Mouse (Mus musculus): ENCODE results near the gene E130308A19Rik. TPM values are rescaled to one million over a fixed set of nuclear protein-coding genes. Genes with fewer than 3 reads are reported as not detected.

The E130308A19Rik gene
- polyA plus RNA-seq, 1 experiment from 2014 or later: 24.1 TPM

DNA sequence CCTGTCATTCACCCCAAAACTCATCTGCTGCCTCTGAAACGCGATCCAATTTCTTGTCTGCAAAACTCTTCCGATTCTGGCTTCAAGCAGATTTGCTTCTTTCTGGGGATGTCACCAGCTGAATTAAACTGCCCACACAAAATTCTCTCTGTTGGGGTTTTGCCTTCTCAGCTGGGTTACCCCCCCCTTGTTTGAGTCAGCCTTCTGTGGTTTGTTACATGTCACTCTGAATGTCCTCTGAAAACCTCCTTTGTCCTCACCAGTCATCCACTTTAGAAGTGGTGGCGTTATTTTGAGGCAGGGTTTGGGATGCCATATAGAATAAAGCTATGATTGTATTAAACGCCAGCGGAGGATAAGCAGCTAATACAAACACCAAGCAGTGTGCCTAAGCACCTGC lies 176.1 kb downstream of the E130308A19Rik start:
- H3K27me3 ChIP-seq (replicated peaks; ENCODE audit: control insufficient read depth, insufficient read depth, low read length): no peaks in the 10 kb centered on the region
- no peak overlapping the region for H3K9ac ChIP-seq (ENCODE audit: low read length)
- DNase-seq (ENCODE audit: low spot score) (no peak), ATAC-seq (replicated peaks; ENCODE audit: low FRiP score, low TSS enrichment, low read depth) (no peak)
- no peak overlapping the region for H3K4me3 ChIP-seq (ENCODE audit: low read depth, low read length)
- H3K27ac ChIP-seq (ENCODE audit: low read depth): no peak overlapping the region
- WGBS: 77% methylated on average over 6 of the region's 6 CpGs
- H3K36me3 ChIP-seq (ENCODE audit: control insufficient read depth, insufficient read depth, low read length): no peaks in the 10 kb centered on the region
- H3K4me2 ChIP-seq (ENCODE audit: low read length): no peak overlapping the region
- no peaks in the 10 kb centered on the region for H3K9me3 ChIP-seq (ENCODE audit: control insufficient read depth, low read length)
- peaks cover 8% of the 10 kb centered on the region; the same call in 1 of the 2 replicates for H3K4me1 ChIP-seq (replicated peaks; ENCODE audit: control insufficient read depth, insufficient read depth, low read length)

- no peak for DNase-seq (ENCODE audit: low spot score)
- Histone ChIP-seq H3K4me3 (ENCODE audit: low read depth, low read length) (no peak overlapping the region), H3K27me3 (replicated peaks; ENCODE audit: control insufficient read depth, insufficient read depth, low read length) (no peaks in the 10 kb centered on the region), H3K4me2 (ENCODE audit: low read length) (no peak overlapping the region), H3K9me3 (ENCODE audit: control insufficient read depth, low read length) (no peaks in the 10 kb centered on the region), H3K36me3 (ENCODE audit: control insufficient read depth, insufficient read depth, low read length) (no peaks in the 10 kb centered on the region), H3K9ac (ENCODE audit: low read length) (no peak overlapping the region), H3K4me1 (replicated peaks; ENCODE audit: control insufficient read depth, insufficient read depth, low read length) (peaks cover 8% of the 10 kb centered on the region; the same call in 1 of the 2 replicates), H3K27ac (ENCODE audit: low read depth) (no peak overlapping the region)
- WGBS: 55% methylated on average over 4 of the region's 4 CpGs
- no peak for ATAC-seq (replicated peaks; ENCODE audit: low FRiP score, low TSS enrichment, low read depth)
Measured at GRCm38 (mm10) chr4:59802792-59803191, 176.8 kb downstream of the E130308A19Rik start.

- peaks cover 8% of the 10 kb centered on the region; the same call in 1 of the 2 replicates for H3K4me1 ChIP-seq (replicated peaks; ENCODE audit: control insufficient read depth, insufficient read depth, low read length)
- no peak overlapping the region for H3K4me3 ChIP-seq (ENCODE audit: low read depth, low read length)
- H3K9ac ChIP-seq (ENCODE audit: low read length): no peak overlapping the region
- H3K27me3 ChIP-seq (replicated peaks; ENCODE audit: control insufficient read depth, insufficient read depth, low read length): no peaks in the 10 kb centered on the region
- no peak overlapping the region for H3K4me2 ChIP-seq (ENCODE audit: low read length)
- H3K27ac ChIP-seq (ENCODE audit: low read depth): no peak overlapping the region
- DNase-seq (ENCODE audit: low spot score) (no peak), ATAC-seq (replicated peaks; ENCODE audit: low FRiP score, low TSS enrichment, low read depth) (no peak)
- no peaks in the 10 kb centered on the region for H3K36me3 ChIP-seq (ENCODE audit: control insufficient read depth, insufficient read depth, low read length)
- 81% methylated on average over 5 of the region's 5 CpGs for WGBS
- no peaks in the 10 kb centered on the region for H3K9me3 ChIP-seq (ENCODE audit: control insufficient read depth, low read length)
Measured at GRCm38 (mm10) chr4:59803358-59803757, 177.3 kb downstream of the E130308A19Rik start.

DNA sequence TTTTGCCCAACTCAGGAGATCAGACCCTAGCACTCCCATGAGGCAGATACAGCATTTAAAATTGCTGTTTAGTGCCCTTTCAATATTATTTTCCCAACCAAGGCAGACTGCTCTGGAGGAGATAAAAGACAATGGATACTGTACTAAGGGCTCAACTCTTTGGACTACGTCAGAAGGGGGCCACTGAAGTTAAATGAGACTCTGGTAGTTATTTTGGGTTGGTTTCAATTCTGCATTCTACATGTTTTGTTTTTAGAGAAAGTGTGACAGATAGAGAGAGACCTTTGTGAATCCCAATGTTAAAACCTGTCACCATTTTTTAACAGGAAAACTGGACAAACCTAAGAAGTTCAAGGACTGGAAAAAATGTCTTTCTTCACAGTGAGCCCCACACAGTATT lies 178.7 kb downstream of the E130308A19Rik start:
- Histone ChIP-seq H3K9ac (ENCODE audit: low read length) (no peak overlapping the region), H3K4me1 (replicated peaks; ENCODE audit: control insufficient read depth, insufficient read depth, low read length) (peaks cover 8% of the 10 kb centered on the region; the same call in 1 of the 2 replicates), H3K27ac (ENCODE audit: low read depth) (no peak overlapping the region), H3K4me2 (ENCODE audit: low read length) (peak overlapping the region; percentile 97), H3K4me3 (ENCODE audit: low read depth, low read length) (peak overlapping the region; percentile 87; the same call in 1 of the 2 replicates), H3K27me3 (replicated peaks; ENCODE audit: control insufficient read depth, insufficient read depth, low read length) (no peaks in the 10 kb centered on the region), H3K36me3 (ENCODE audit: control insufficient read depth, insufficient read depth, low read length) (no peaks in the 10 kb centered on the region), H3K9me3 (ENCODE audit: control insufficient read depth, low read length) (no peaks in the 10 kb centered on the region)
- WGBS: 81% methylated on average over 1 of the region's 1 CpGs
- DNase-seq (ENCODE audit: low spot score) (no peak), ATAC-seq (replicated peaks; ENCODE audit: low FRiP score, low TSS enrichment, low read depth) (no peak)

- no peaks in the 10 kb centered on the region for H3K27me3 ChIP-seq (replicated peaks; ENCODE audit: control insufficient read depth, insufficient read depth, low read length)
- no peaks in the 10 kb centered on the region for H3K36me3 ChIP-seq (ENCODE audit: control insufficient read depth, insufficient read depth, low read length)
- 3% methylated on average over 45 of the region's 45 CpGs for WGBS
- peak within 1 kb of the TSS; percentile 72 for H3K9ac ChIP-seq (ENCODE audit: low read length)
- H3K4me3 ChIP-seq (ENCODE audit: low read depth, low read length): peak within 1 kb of the TSS; percentile 87
- peaks cover 8% of the 10 kb centered on the region; the same call in 1 of the 2 replicates for H3K4me1 ChIP-seq (replicated peaks; ENCODE audit: control insufficient read depth, insufficient read depth, low read length)
- DNase-seq (ENCODE audit: low spot score) (peak; percentile 90), ATAC-seq (replicated peaks; ENCODE audit: low FRiP score, low TSS enrichment, low read depth) (peak; percentile 94)
- H3K4me2 ChIP-seq (ENCODE audit: low read length): peak within 1 kb of the TSS; percentile 97
- H3K9me3 ChIP-seq (ENCODE audit: control insufficient read depth, low read length): no peaks in the 10 kb centered on the region
- H3K27ac ChIP-seq (ENCODE audit: low read depth): peak within 1 kb of the TSS; percentile 38; the same call in 1 of the 2 replicates
Measured at GRCm38 (mm10) chr4:59805181-59805967, 179.4 kb downstream of the E130308A19Rik start, which contains the start of gene Snx30. TSS of gene Snx30 (plus strand) at chr4:59805840.

DNA sequence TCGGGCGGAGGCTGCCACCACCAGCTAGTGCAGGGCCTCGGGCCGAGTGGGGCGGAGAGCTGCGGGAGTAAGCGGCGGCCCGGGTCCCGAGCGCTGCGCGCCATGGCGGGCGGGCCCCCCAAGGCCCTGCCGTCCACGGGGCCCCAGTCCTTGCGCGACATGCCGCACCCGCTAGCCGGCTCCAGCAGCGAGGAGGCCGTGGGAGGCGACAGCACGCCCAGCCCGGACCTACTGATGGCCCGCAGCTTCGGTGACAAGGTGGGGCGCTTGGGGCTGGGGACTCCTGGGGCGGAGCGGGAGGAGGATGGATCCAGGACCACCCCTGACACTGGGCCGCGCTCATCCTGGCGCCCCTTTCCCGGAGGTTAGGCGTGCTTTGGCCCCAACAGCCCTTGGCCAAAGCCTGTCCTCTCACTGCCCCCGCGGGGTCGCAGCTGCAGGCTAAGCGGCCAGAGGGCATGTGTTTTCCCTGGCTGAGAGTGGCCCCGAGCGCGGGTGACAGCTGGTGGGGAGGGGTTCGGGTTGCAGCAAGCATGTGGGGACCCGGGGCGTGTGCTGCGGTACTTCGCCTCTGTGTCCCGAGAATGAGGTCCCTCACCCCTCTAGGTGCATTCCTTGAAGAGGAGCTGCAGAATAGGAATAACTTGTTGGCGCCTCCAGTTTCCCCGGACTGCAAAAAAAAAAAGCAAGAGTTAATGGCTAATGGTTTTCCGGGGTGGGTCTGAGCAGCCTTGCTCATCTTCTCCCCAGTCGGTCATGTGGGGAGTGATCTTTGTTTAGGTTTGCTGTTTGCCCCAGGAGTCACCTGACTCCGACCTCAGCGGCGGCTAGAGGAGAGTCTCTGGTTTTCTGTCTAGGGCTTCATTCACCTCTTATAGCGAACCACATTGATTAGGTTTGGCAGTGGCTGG lies 180.2 kb downstream of the E130308A19Rik start:
- DNase-seq (ENCODE audit: low spot score) (peak; percentile 76), ATAC-seq (replicated peaks; ENCODE audit: low FRiP score, low TSS enrichment, low read depth) (peak; percentile 75)
- no peaks in the 10 kb centered on the region for H3K36me3 ChIP-seq (ENCODE audit: control insufficient read depth, insufficient read depth, low read length)

DNA sequence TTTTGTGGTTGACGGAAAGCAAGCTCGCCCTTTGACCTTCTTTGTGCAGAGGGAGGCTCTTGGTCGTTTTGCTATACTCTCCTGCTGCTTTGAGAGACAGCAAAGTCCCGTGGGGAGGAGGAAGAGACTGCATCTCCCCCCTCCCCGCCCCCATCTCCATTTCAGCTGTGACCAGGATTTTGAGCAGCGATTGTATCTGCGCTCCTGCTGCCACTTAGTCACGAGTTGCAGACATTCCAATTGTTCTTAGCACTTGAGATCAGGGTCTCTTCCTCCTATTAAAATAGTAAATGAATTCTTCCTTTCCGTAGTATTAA lies 180.8 kb downstream of the E130308A19Rik start:
- Histone ChIP-seq H3K9me3 (ENCODE audit: control insufficient read depth, low read length) (no peaks in the 10 kb centered on the region), H3K4me1 (replicated peaks; ENCODE audit: control insufficient read depth, insufficient read depth, low read length) (peaks cover 8% of the 10 kb centered on the region; the same call in 1 of the 2 replicates), H3K27ac (ENCODE audit: low read depth) (no peak overlapping the region), H3K4me2 (ENCODE audit: low read length) (peak overlapping the region; percentile 97), H3K36me3 (ENCODE audit: control insufficient read depth, insufficient read depth, low read length) (no peaks in the 10 kb centered on the region), H3K4me3 (ENCODE audit: low read depth, low read length) (peak overlapping the region; percentile 87), H3K27me3 (replicated peaks; ENCODE audit: control insufficient read depth, insufficient read depth, low read length) (no peaks in the 10 kb centered on the region), H3K9ac (ENCODE audit: low read length) (peak overlapping the region; percentile 72)
- 6% methylated on average over 9 of the region's 9 CpGs for WGBS
- ATAC-seq (replicated peaks; ENCODE audit: low FRiP score, low TSS enrichment, low read depth) (no peak), DNase-seq (ENCODE audit: low spot score) (no peak)

More for the DNA sequence above, 180.2 kb downstream of the E130308A19Rik start:
- Histone ChIP-seq H3K4me1 (replicated peaks; ENCODE audit: control insufficient read depth, insufficient read depth, low read length) (peaks cover 8% of the 10 kb centered on the region; the same call in 1 of the 2 replicates), H3K9ac (ENCODE audit: low read length) (peak overlapping the region; percentile 72), H3K4me3 (ENCODE audit: low read depth, low read length) (peak overlapping the region; percentile 87), H3K4me2 (ENCODE audit: low read length) (peak overlapping the region; percentile 97), H3K27ac (ENCODE audit: low read depth) (peak overlapping the region; percentile 38; the same call in 1 of the 2 replicates), H3K9me3 (ENCODE audit: control insufficient read depth, low read length) (no peaks in the 10 kb centered on the region), H3K27me3 (replicated peaks; ENCODE audit: control insufficient read depth, insufficient read depth, low read length) (no peaks in the 10 kb centered on the region)
- under 1% methylated on average over 49 of the region's 58 CpGs for WGBS

DNA sequence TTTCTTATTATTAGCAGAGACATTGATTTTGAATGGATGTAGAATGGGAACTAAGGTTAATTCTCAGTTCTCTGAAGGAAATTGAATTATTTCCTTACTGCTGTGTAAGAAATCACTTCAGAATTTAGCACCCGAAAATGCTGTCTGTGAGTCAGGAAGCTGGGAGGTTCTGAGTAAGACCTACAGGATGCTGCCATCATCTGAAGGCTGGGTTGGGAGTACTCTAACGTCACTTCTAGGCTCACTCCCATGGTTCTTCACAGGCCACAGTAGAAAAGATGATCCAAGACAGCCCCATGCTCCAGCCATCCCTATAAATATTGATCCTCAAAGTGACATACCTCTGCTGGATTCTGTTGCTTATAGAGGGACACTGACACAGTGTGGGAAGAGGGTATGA lies 181.5 kb downstream of the E130308A19Rik start:
- Histone ChIP-seq H3K4me3 (ENCODE audit: low read depth, low read length) (no peak overlapping the region), H3K36me3 (ENCODE audit: control insufficient read depth, insufficient read depth, low read length) (no peaks in the 10 kb centered on the region), H3K4me1 (replicated peaks; ENCODE audit: control insufficient read depth, insufficient read depth, low read length) (peaks cover 8% of the 10 kb centered on the region; the same call in 1 of the 2 replicates), H3K27me3 (replicated peaks; ENCODE audit: control insufficient read depth, insufficient read depth, low read length) (no peaks in the 10 kb centered on the region), H3K9me3 (ENCODE audit: control insufficient read depth, low read length) (no peaks in the 10 kb centered on the region), H3K4me2 (ENCODE audit: low read length) (peak overlapping the region; percentile 97; the same call in 1 of the 2 replicates), H3K9ac (ENCODE audit: low read length) (no peak overlapping the region), H3K27ac (ENCODE audit: low read depth) (no peak overlapping the region)
- no peak for ATAC-seq (replicated peaks; ENCODE audit: low FRiP score, low TSS enrichment, low read depth)
- WGBS: 70% methylated on average over 2 of the region's 2 CpGs
- no peak for DNase-seq (ENCODE audit: low spot score)

Measured in intestine, embryonic 14.5 days (tissue).